Mouse (Mus musculus) layer of hippocampus, postnatal 36 days (tissue): ENCODE results near the gene Cbfa2t3. TPM values are rescaled to one million over a fixed set of nuclear protein-coding genes. Genes with fewer than 3 reads are reported as not detected.

ENCODE experiments used
- DNase-seq, 2 experiments: peaks; one replicate each; pipeline ENCODE4 v3.0.0; 2022
- microRNA-seq, 2 experiments: library from miRNA; unstranded; fragments of <30 nt; microRNA quantifications; one replicate each; pipeline ENCODE4 v1.2.0; 2021
- total RNA-seq, 2 experiments: library from RNA; stranded (reverse); gene quantifications; 2 replicates each; pipeline ENCODE4 v1.2.3; 2021

The Cbfa2t3 gene
- total RNA-seq, 2 experiments from 2014 or later, result 47.2 to 50.2 TPM

- DNase-seq, result no peak
Measured at GRCm38 (mm10) chr8:122600666-122601065, 98.2 kb downstream of the Cbfa2t3 start.

GRCm38 (mm10) chr8:122596031-122596430 lies 102.9 kb downstream of the Cbfa2t3 start:
- DNase-seq, result no peak

GRCm38 (mm10) chr8:122593783-122594507 lies 105.0 kb downstream of the Cbfa2t3 start:
- DNase-seq, result no peak

- DNase-seq, result no peak
Measured at GRCm38 (mm10) chr8:122593240-122593639, 105.7 kb downstream of the Cbfa2t3 start.

- DNase-seq, result no peak
Measured at GRCm38 (mm10) chr8:122586749-122587148, 112.2 kb downstream of the Cbfa2t3 start.

- no peak for DNase-seq
Measured at GRCm38 (mm10) chr8:122586171-122586570, 112.7 kb downstream of the Cbfa2t3 start.

GRCm38 (mm10) chr8:122585411-122585891 lies 113.5 kb downstream of the Cbfa2t3 start:
- DNase-seq, result no peak

GRCm38 (mm10) chr8:122584981-122585380 lies 113.9 kb downstream of the Cbfa2t3 start:
- no peak for DNase-seq

- no peak for DNase-seq
Measured at GRCm38 (mm10) chr8:122580926-122581325, 118.0 kb downstream of the Cbfa2t3 start.

- DNase-seq, result no peak
Measured at GRCm38 (mm10) chr8:122579196-122579595, 119.7 kb downstream of the Cbfa2t3 start.

GRCm38 (mm10) chr8:122577116-122577515 lies 121.8 kb downstream of the Cbfa2t3 start:
- no peak for DNase-seq

GRCm38 (mm10) chr8:122576648-122577022 lies 122.3 kb downstream of the Cbfa2t3 start, which contains the start of gene Aprt:
Gene Aprt (minus strand): TSS chr8:122576909.
- peak; percentile 91 to 92 for DNase-seq

- DNase-seq, result peak in 1 of 2 experiments; percentile 15
Measured at GRCm38 (mm10) chr8:122575735-122576647, 122.9 kb downstream of the Cbfa2t3 start.

GRCm38 (mm10) chr8:122575286-122575685 lies 123.6 kb downstream of the Cbfa2t3 start:
- no peak for DNase-seq

Small RNA genes lying within 50 kb of the gene (microRNA-seq; reads per million reads assigned to microRNA genes)
- 0 reads per million in 2 experiments for gene Mir6396

Other genes with a start within 250 kb of the Cbfa2t3 start
- gene Snai3, start 238.4 kb downstream of the Cbfa2t3 start, total RNA-seq, result not detected
- gene Rnf166, start 223.0 kb downstream of the Cbfa2t3 start, total RNA-seq, result 10 to 100 TPM; 31.8 to 36.3 TPM
- gene Ctu2, start 223.0 kb downstream of the Cbfa2t3 start, total RNA-seq, result 10 to 100 TPM; 16.6 to 21.7 TPM
- 1 to 10 TPM; 3.1 to 4.4 TPM for gene Piezo1, start 147.8 kb downstream of the Cbfa2t3 start, total RNA-seq
- 1 to 10 TPM; 1.4 to 1.9 TPM for gene Cdt1, start 131.1 kb downstream of the Cbfa2t3 start, total RNA-seq
- gene Aprt, start 122.2 kb downstream of the Cbfa2t3 start, total RNA-seq, result 10 to 100 TPM; 61.5 to 65.4 TPM
- 10 to 100 TPM in 1 of 2 experiments, 1 to 10 TPM in 1; 9.5 to 11.4 TPM for gene Galns, start 87.6 kb downstream of the Cbfa2t3 start, total RNA-seq
- 10 to 100 TPM; 79.1 to 87.3 TPM for gene Trappc2l, start 87.5 kb downstream of the Cbfa2t3 start, total RNA-seq
- gene Pabpn1l, start 76.4 kb downstream of the Cbfa2t3 start, total RNA-seq, result under 1 TPM in 1 of 2 experiments, not detected in 1; 0.35 TPM
- 10 to 100 TPM; 16.2 to 21.9 TPM for gene Acsf3, start 76.4 kb upstream of the Cbfa2t3 start, total RNA-seq
- 1 to 10 TPM in 1 of 2 experiments, under 1 TPM in 1; 0.88 to 1.2 TPM for gene Cdh15, start 148.9 kb upstream of the Cbfa2t3 start, total RNA-seq